Mouse (Mus musculus) bone marrow macrophage, adult 2 months (primary cell): ENCODE data around the gene Jmjd1c.

Experiments used
- CTCF ChIP-seq: IDR thresholded peaks from 2 replicates; pipeline ENCODE4 v1.5.1; 2012; ENCODE audit warnings: low read depth, mild to moderate bottlenecking, low read length, moderate library complexity
- POLR2A ChIP-seq: IDR thresholded peaks from 2 replicates; pipeline ENCODE4 v1.6.1; 2012; ENCODE audit warnings: mild to moderate bottlenecking, low read depth, low read length, borderline replicate concordance

- TF ChIP-seq CTCF (no peak), POLR2A (no peak)
Measured at GRCm38 (mm10) chr10:67226109-67226508, 130.2 kb downstream of the Jmjd1c start.
